ENCODE assay signal across 14 mouse cellular contexts in the genomic region with DNA sequence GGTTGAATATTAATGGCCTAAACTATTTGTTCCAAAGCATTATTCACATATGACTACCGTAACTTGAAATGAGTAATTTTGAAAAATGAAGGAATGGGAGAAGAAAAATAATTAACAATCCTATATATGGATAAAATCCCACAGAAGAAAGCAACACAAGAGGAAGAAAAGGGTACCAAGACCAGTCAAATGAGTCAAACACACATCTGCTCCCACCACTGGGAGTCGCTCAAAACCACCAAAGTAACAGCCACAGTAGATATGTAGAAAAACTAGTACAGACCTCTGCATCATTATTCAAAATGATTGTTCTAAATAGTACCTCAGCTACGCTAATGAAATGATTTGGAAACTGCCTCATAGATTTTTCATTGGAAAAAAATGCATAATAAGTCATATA. TPM values are rescaled to one million over a fixed set of nuclear protein-coding genes. Genes with fewer than 3 reads are reported as not detected.
"Had no signal": no experiment of that assay in that cellular context is flagged by ENCODE, and none has a peak within 500 bp of the region (broad histone marks: within the 10 kb centered on the region; RNA-seq: fewer than 3 reads in every experiment).

No protein-coding gene starts in this region.

- ATAC-seq: liver, embryonic 12.5 days had no signal

- H3K9ac ChIP-seq: limb, embryonic 15.5 days; liver, embryonic 12.5 days; midbrain, embryonic 12.5 days; neural tube, embryonic 15.5 days had no signal

- H3K36me3 ChIP-seq: limb, embryonic 15.5 days; liver, embryonic 12.5 days; midbrain, embryonic 12.5 days; neural tube, embryonic 15.5 days had no signal

- DNase-seq: kidney, adult 9 months; kidney, postnatal 36 days; right cerebral cortex, adult 18-20 months; right cerebral cortex, postnatal 25 days; thymus, postnatal 4 days had no signal

- H3K4me2 ChIP-seq: limb, embryonic 15.5 days; liver, embryonic 12.5 days; midbrain, embryonic 12.5 days; neural tube, embryonic 15.5 days had no signal

- H3K27me3 ChIP-seq: limb, embryonic 15.5 days; liver, embryonic 12.5 days; midbrain, embryonic 12.5 days; neural tube, embryonic 15.5 days had no signal

- H3K27ac ChIP-seq: kidney, postnatal 0 days; limb, embryonic 15.5 days; liver, embryonic 12.5 days; midbrain, embryonic 12.5 days; neural tube, embryonic 15.5 days had no signal

- H3K4me3 ChIP-seq: limb, embryonic 15.5 days; liver, embryonic 12.5 days; midbrain, embryonic 12.5 days; myocyte; neural tube, embryonic 15.5 days had no signal

- H3K4me1 ChIP-seq: limb, embryonic 15.5 days; liver, embryonic 12.5 days; midbrain, embryonic 12.5 days; neural tube, embryonic 15.5 days had no signal

- H3K9me3 ChIP-seq: limb, embryonic 15.5 days; liver, embryonic 12.5 days; midbrain, embryonic 12.5 days; neural tube, embryonic 15.5 days had no signal

RNA-seq across cellular contexts. Expression of gene Epha6, which starts 20.0 kb away (rescaled TPM):
- polyA plus RNA-seq: liver, embryonic 12.5 days; liver, embryonic 16.5 days; lung, embryonic 16.5 days; myocyte; small intestine, adult 2 months had no signal
